Mouse (Mus musculus) hindbrain, embryonic 11.5 days (tissue): ENCODE measurements at regions not wholly inside any gene's neighbourhood (a gene's known extent, or its start where the extent isn't known, plus 50 kb on each side); places are given as distances from the start of the nearest gene placed in this dataset.

Source experiments
- ATAC-seq: fragments of 200-750 bp; cut with Nextera tagmentation; 2 replicates; pipeline ENCODE4 v1.8.0; 2017; ENCODE audit warnings: mild to moderate bottlenecking, moderate TSS enrichment, moderate library complexity; ENCODE audit not compliant: low FRiP score
- DNase-seq: peaks from one replicate; pipeline ENCODE4 v3.0.0-alpha.2; 2015; ENCODE audit warnings: low spot score
- H3K27ac ChIP-seq: fragments of 300-500 bp; sonication (generic); 2 replicates; pipeline ENCODE4 v1.5.1; 2014; ENCODE audit warnings: mild to moderate bottlenecking, low read depth, low read length
- H3K27me3 ChIP-seq: fragments of 300-500 bp; sonication (generic); 2 replicates; pipeline ENCODE4 v1.6.1; 2014; ENCODE audit warnings: mild to moderate bottlenecking, low read length, moderate library complexity, mixed read lengths; ENCODE audit not compliant: control insufficient read depth, insufficient read depth
- H3K36me3 ChIP-seq: fragments of 300-500 bp; sonication (generic); 2 replicates; pipeline ENCODE4 v1.6.1; 2014; ENCODE audit warnings: mild to moderate bottlenecking, low read length, moderate library complexity, mixed read lengths; ENCODE audit not compliant: control insufficient read depth, insufficient read depth
- H3K4me1 ChIP-seq: fragments of 300-500 bp; sonication (generic); replicated peaks from 2 replicates; pipeline ENCODE4 v1.6.1; 2014; ENCODE audit warnings: low read length, mixed read lengths; ENCODE audit not compliant: control insufficient read depth, insufficient read depth
- H3K4me2 ChIP-seq: fragments of 300-500 bp; sonication (generic); replicated peaks from 2 replicates; pipeline ENCODE4 v1.6.1; 2014; ENCODE audit warnings: mild to moderate bottlenecking, low read depth, low read length
- H3K4me3 ChIP-seq: fragments of 300-500 bp; sonication (generic); 2 replicates; pipeline ENCODE4 v1.5.1; 2014; ENCODE audit warnings: low read depth, low read length
- H3K9ac ChIP-seq: fragments of 300-500 bp; sonication (generic); 2 replicates; pipeline ENCODE4 v1.6.1; 2014; ENCODE audit warnings: low read depth, low read length
- H3K9me3 ChIP-seq: fragments of 300-500 bp; sonication (generic); 2 replicates; pipeline ENCODE4 v1.6.1; 2016; ENCODE audit warnings: low read length; ENCODE audit not compliant: control insufficient read depth
- WGBS: fragments of 180-500 bp; shearing (Covaris S2); extraction: QIAGEN DNeasy Blood & Tissue Kit; methylation state at CpG from one replicate; pipeline ENCODE4 v1.1.7; 2014; 5-methylcytosine and 5-hydroxymethylcytosine counted together

- Histone ChIP-seq H3K4me2 (no peak overlapping the region), H3K27me3 (no peaks in the 10 kb centered on the region), H3K9me3 (no peaks in the 10 kb centered on the region), H3K27ac (no peak overlapping the region), H3K9ac (no peak overlapping the region), H3K4me3 (no peak overlapping the region), H3K4me1 (no peaks in the 10 kb centered on the region), H3K36me3 (no peaks in the 10 kb centered on the region)
- WGBS: 89% methylated on average over 7 of the region's 7 CpGs
- DNase-seq (no peak), ATAC-seq (no peak)
These were observed 156.6 kb upstream of the Tex13c2 start for GRCm38 (mm10) chrX:42332906-42333305.

- Histone ChIP-seq H3K4me3 (no peak overlapping the region), H3K4me2 (no peak overlapping the region), H3K4me1 (no peaks in the 10 kb centered on the region), H3K36me3 (no peaks in the 10 kb centered on the region), H3K9ac (no peak overlapping the region), H3K27ac (no peak overlapping the region), H3K27me3 (no peaks in the 10 kb centered on the region), H3K9me3 (no peaks in the 10 kb centered on the region)
- 84% methylated on average over 4 of the region's 4 CpGs for WGBS
- no peak for ATAC-seq
- DNase-seq: no peak
These were observed 155.9 kb upstream of the Tex13c2 start for GRCm38 (mm10) chrX:42333631-42334030.

GRCm38 (mm10) chrX:42334794-42335193, 154.7 kb upstream of the Tex13c2 start:
- Histone ChIP-seq H3K4me2 (no peak overlapping the region), H3K27ac (no peak overlapping the region), H3K9me3 (no peaks in the 10 kb centered on the region), H3K4me1 (no peaks in the 10 kb centered on the region), H3K36me3 (no peaks in the 10 kb centered on the region), H3K27me3 (no peaks in the 10 kb centered on the region), H3K9ac (no peak overlapping the region), H3K4me3 (no peak overlapping the region)
- 85% methylated on average over 2 of the region's 2 CpGs for WGBS
- DNase-seq (no peak), ATAC-seq (no peak)

GRCm38 (mm10) chrX:42336772-42337171, 152.7 kb upstream of the Tex13c2 start:
- Histone ChIP-seq H3K36me3 (no peaks in the 10 kb centered on the region), H3K4me1 (no peaks in the 10 kb centered on the region), H3K4me2 (no peak overlapping the region), H3K27me3 (no peaks in the 10 kb centered on the region), H3K27ac (no peak overlapping the region), H3K4me3 (no peak overlapping the region), H3K9me3 (no peaks in the 10 kb centered on the region), H3K9ac (no peak overlapping the region)
- DNase-seq (no peak), ATAC-seq (no peak)
- WGBS: 87% methylated on average over 3 of the region's 3 CpGs

GRCm38 (mm10) chrX:42342362-42342761, 147.1 kb upstream of the Tex13c2 start:
- no peak overlapping the region for H3K4me3 ChIP-seq
- peak overlapping the region; percentile 60 for H3K27ac ChIP-seq
- no peak overlapping the region for H3K4me2 ChIP-seq
- no peak overlapping the region for H3K9ac ChIP-seq
- DNase-seq (no peak), ATAC-seq (no peak)
- no peaks in the 10 kb centered on the region for H3K36me3 ChIP-seq
- H3K9me3 ChIP-seq: no peaks in the 10 kb centered on the region
- H3K4me1 ChIP-seq: no peaks in the 10 kb centered on the region
- 39% methylated on average over 7 of the region's 7 CpGs for whole genome bisulfite sequencing
- no peaks in the 10 kb centered on the region for H3K27me3 ChIP-seq

GRCm38 (mm10) chrX:42342951-42343879, 146.3 kb upstream of the Tex13c2 start:
- no peak overlapping the region for H3K9ac ChIP-seq
- ATAC-seq (peak; percentile 96), DNase-seq (peak; percentile 59)
- WGBS: 16% methylated on average over 15 of the region's 16 CpGs
- no peaks in the 10 kb centered on the region for H3K27me3 ChIP-seq
- H3K36me3 ChIP-seq: no peaks in the 10 kb centered on the region
- no peaks in the 10 kb centered on the region for H3K9me3 ChIP-seq
- peak overlapping the region; percentile 75 for H3K27ac ChIP-seq
- no peak overlapping the region for H3K4me3 ChIP-seq
- no peak overlapping the region for H3K4me2 ChIP-seq
- no peaks in the 10 kb centered on the region for H3K4me1 ChIP-seq

- H3K9ac ChIP-seq: no peak overlapping the region
- no peak for ATAC-seq
- DNase-seq: no peak
- H3K4me2 ChIP-seq: no peak overlapping the region
- no peaks in the 10 kb centered on the region for H3K4me1 ChIP-seq
- H3K27me3 ChIP-seq: no peaks in the 10 kb centered on the region
- H3K4me3 ChIP-seq: no peak overlapping the region
- WGBS: 73% methylated on average over 5 of the region's 5 CpGs
- no peak overlapping the region for H3K27ac ChIP-seq
- H3K36me3 ChIP-seq: no peaks in the 10 kb centered on the region
- H3K9me3 ChIP-seq: no peaks in the 10 kb centered on the region
These were observed 136.8 kb upstream of the Tex13c2 start for GRCm38 (mm10) chrX:42352610-42353254.

GRCm38 (mm10) chrX:42359381-42360172, 129.9 kb upstream of the Tex13c2 start:
- Histone ChIP-seq H3K4me1 (no peaks in the 10 kb centered on the region), H3K36me3 (no peaks in the 10 kb centered on the region), H3K27ac (no peak overlapping the region), H3K4me3 (no peak overlapping the region), H3K9me3 (no peaks in the 10 kb centered on the region), H3K27me3 (no peaks in the 10 kb centered on the region), H3K4me2 (0 out of 2 replicates have a peak overlapping the region, but pooled peaks have one; percentile 31), H3K9ac (no peak overlapping the region)
- DNase-seq: peak; percentile 24
- WGBS: 47% methylated on average over 6 of the region's 12 CpGs
- ATAC-seq: peak; percentile 23; the same call in 1 of the 2 replicates
